Mouse (Mus musculus) urinary bladder, postnatal 10 days (tissue): ENCODE measurements around the gene Mmd.

Source experiments
- DNase-seq: peaks from one replicate; pipeline ENCODE4 v3.0.0; 2022; ENCODE audit warnings: low spot score

Gene Mmd

GRCm38 (mm10) chr11:90284079-90284478 is 34.8 kb downstream of the Mmd start:
- DNase-seq = no peak

DNA sequence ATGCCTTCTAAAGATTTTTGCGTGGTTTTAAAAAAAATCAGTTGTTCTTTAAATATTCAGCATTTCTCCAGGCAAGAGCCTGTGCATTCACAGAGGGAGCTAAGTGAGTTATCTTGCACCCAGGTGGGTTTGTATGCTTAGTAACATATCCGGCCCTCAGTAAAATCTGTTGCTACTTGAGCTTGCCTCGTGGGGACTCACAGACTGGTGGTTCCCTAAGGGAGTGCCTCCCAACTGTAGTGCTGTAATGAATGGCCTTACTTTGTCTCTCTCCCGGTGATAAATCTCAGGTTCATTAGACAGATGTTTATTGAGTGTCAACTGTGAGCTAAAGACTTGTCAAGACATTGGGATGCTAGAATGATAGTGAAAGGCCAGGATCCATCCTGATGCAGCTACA is 35.4 kb downstream of the Mmd start:
- DNase-seq = no peak

GRCm38 (mm10) chr11:90286550-90287154 is 37.4 kb downstream of the Mmd start:
- no peak for DNase-seq

- DNase-seq = no peak
These were observed 41.9 kb downstream of the Mmd start for GRCm38 (mm10) chr11:90291156-90291555.

DNA sequence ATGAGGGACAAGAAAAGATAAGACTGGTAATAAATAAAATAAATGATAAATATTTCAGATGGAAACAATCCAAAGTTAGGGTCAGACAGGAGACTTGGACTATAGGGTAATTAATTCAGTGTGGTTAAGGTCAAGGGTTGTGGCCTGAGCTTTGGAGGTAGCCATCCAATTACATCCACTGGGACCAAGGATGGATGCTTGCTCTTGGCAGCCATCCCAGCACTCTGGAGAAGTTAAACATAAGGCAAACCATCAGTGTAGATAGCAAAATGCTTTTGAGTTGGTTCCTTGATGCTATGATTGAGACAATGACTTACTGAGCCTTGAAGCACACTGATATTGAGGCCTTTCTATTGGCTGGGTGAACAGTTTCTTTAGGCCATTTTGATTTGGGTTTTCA is 43.5 kb downstream of the Mmd start:
- DNase-seq = no peak

- no peak for DNase-seq
These were observed 45.4 kb downstream of the Mmd start for GRCm38 (mm10) chr11:90294622-90295021.

DNA sequence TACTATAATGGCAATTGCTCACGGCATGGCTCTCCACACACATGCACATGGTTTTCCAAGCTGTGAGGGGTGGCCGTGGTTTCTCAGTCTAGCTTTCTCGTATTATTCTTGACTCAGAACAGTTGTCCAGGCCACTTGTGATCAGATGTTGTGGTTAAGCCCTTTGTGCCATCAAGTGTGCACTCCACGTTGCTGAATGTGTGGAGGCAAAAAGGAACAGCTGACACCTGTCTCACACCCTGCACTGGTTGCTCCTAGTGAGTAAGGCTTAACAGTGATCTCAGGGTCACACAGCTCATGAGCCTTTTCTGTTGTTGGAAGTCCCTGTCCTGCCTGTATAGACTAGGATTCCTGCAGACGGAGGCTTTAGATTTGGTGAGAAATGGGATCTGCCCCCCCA is 56.8 kb downstream of the Mmd start:
- DNase-seq = no peak

DNA sequence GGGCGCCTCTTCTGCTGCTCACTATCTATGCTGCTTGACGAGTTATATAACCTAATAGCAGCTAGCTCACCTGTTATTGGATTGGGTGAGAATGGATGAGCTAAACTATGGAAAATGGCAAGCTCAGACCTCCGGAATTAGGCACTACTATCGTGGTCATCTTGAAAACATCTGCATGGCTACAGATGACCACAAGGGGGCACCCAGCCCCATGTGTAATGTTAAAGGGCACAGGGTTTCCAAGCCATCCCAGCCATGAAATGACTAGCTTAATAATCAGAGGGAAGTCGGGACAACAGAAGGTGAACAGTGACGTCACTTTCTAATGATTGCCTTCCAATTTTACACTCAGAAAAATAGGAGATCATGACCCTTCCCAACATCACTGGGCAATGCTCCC is 57.7 kb downstream of the Mmd start:
- no peak for DNase-seq

- no peak for DNase-seq
These were observed 65.3 kb downstream of the Mmd start for GRCm38 (mm10) chr11:90314606-90315005.

- no peak for DNase-seq
These were observed 68.2 kb downstream of the Mmd start for GRCm38 (mm10) chr11:90317482-90317881.

DNA sequence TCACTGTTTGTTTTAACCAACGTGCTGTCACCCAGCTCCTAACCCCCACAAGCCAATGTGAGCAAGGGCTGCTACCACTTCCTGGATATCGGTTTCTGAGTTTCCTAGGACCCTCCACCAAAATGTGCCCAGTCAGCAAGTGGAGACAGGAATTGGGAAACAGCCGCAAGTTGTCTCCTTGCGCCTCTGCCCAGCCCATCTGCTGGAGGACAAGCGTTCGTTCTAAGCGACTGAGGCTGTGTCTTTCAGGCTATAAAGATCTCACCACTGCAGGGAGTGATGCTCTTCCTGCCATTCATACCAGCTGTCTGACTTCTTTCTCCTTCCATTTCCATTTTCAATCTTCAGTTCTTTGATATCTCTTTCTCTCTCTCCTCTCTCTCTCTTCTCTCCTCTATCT is 71.7 kb downstream of the Mmd start:
- no peak for DNase-seq

- no peak for DNase-seq
These were observed 75.3 kb downstream of the Mmd start for GRCm38 (mm10) chr11:90324597-90324996.

DNA sequence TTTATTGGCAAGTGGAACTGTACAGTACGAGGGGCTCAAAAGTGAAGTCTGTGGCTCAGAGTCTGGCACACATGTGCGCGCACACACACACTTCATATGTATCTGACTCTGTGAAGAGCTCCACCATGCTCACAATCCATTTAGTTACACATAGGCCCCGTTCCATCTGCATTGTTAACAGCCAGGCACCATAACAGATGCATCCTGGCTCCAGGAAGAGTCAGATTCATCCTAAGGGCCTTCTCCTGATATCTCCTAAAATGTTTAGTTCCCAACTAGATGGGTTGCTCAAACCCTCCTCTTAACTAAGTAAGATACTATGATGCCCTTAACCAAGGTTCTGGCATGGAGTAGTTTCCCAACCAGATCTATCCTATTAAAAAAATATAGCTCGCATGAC is 76.9 kb downstream of the Mmd start:
- DNase-seq = no peak

- no peak for DNase-seq
These were observed 77.6 kb downstream of the Mmd start for GRCm38 (mm10) chr11:90326836-90327235.
